Mouse (Mus musculus): ENCODE results near the gene Lif. TPM values are rescaled to one million over a fixed set of nuclear protein-coding genes. Genes with fewer than 3 reads are reported as not detected.

Gene Lif
- polyA plus RNA-seq (2012; rRNA removed) = 0.06 and 0.11 TPM in 2 replicates

DNA sequence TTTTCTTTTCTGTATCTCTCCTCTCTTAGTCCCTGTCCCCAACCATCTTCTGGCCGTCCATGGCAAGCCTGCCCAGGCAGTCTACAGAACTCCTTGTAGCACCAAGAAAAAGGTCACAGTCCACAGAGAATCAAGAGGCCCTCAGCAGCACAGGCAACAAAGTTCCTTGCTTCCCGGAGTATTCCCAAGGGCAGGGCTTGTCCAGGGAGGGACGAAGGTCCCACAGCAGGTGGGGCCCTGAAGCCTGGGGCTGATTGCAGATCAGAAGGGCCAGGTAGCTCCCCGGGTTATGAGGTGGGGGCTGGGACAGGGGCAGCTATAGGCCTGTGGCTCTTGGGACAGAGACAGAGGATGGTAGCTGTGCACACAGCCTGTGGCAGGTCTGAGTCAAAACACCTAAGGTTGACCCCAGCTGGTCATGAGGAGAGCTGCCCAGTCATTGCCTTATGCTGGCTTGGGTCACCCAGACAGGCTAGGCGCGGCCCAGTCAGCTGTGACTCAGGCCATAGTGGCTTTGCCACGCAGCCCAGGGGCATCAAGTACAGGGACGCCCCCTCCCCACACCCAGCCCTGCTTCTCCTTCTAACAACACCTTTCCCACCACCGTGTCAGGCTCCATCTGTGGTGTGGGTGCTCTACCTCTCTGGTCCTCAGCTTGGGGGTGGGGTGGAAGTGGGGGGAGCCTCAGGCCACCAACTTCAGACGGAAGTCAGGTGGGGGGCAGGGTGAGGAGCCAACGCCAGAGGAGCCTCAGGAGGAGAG lies at the start of gene Lif:
Gene Lif, plus strand, starts transcription at position 712 of the 762 bp plus-strand sequence.
- no peak for DNase-seq (ENCODE audit: low read depth)
- TF ChIP-seq CTCF (IDR thresholded peaks at IDR 0.05; ENCODE audit: borderline replicate concordance, extremely low read depth, insufficient read depth, insufficient read length) (no peak), POLR2A (IDR thresholded peaks at IDR 0.05; ENCODE audit: borderline replicate concordance, extremely low read depth, insufficient read depth, insufficient read length, poor library complexity, severe bottlenecking) (no peak)

DNA sequence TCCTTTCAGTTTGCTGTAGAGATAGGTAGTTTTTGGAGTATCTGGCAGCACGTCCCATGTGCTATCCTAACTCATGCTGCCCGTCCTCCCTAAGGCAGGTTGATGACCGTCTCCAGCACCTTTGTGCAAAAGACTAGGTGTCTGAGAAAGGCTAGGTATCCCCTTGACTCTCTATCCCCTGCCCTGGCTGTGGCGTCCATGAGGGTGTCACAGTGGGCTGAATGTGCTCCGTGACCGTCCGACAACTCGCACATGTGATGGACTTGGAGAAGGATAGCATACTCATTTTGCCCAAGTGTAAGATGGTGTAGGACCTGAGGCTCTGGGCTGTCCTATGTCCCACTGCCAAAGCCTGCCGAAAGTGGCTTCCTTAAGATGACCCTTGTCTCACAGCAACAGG lies 49.7 kb upstream of the Lif start:
- no peak for TF ChIP-seq CTCF (IDR thresholded peaks at IDR 0.05; ENCODE audit: borderline replicate concordance, extremely low read depth, insufficient read depth, insufficient read length)
- no peak for TF ChIP-seq POLR2A (IDR thresholded peaks at IDR 0.05; ENCODE audit: borderline replicate concordance, extremely low read depth, insufficient read depth, insufficient read length, poor library complexity, severe bottlenecking)

DNA sequence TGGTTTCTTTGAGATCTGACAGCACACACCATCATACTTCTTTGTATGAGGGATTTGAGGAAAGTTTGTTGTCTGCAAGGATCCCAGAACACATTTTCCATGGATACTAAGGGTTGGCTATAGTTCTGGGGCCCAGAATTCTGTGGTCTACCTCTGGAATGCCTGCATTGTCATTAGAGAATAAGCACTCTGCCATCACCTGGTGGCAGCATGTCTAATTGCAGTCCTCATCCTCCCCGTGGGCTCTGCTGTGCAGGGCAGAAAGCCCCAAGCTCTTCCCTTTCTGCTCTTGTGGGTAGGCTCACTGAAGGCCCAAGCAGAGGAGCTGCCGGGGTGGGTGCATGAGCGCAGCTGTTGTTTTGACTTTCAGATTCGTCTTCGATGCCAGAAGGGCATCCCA lies 47.8 kb upstream of the Lif start:
- TF ChIP-seq CTCF (IDR thresholded peaks at IDR 0.05; ENCODE audit: borderline replicate concordance, extremely low read depth, insufficient read depth, insufficient read length) (peak; percentile 31; the same call in 1 of the 2 replicates), POLR2A (IDR thresholded peaks at IDR 0.05; ENCODE audit: borderline replicate concordance, extremely low read depth, insufficient read depth, insufficient read length, poor library complexity, severe bottlenecking) (no peak)
- DNase-seq (ENCODE audit: low read depth) = no peak

More for the DNA sequence above, 49.7 kb upstream of the Lif start:
- DNase-seq (ENCODE audit: low read depth) = no peak

DNA sequence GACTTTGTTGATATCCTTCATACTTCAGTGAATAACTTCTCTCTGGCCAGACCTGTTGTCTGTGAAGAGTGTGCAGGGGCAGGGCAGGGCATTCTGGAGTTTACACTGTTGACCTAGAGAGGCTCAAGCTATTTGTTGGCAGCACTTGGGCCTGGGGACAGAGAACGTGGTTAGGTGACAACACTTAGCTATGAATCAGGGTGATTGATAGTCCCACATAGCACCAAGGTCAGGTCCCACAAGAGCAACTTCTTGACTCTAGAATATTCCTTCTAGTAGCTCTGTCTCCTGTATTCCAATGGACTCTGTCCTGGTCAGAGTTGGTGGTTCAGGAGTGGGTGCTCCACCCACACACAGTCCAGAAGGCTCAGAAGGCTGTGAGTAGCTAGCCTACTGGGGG lies 46.6 kb upstream of the Lif start:
- TF ChIP-seq CTCF (IDR thresholded peaks at IDR 0.05; ENCODE audit: borderline replicate concordance, extremely low read depth, insufficient read depth, insufficient read length) (no peak), POLR2A (IDR thresholded peaks at IDR 0.05; ENCODE audit: borderline replicate concordance, extremely low read depth, insufficient read depth, insufficient read length, poor library complexity, severe bottlenecking) (no peak)
- no peak for DNase-seq (ENCODE audit: low read depth)

DNA sequence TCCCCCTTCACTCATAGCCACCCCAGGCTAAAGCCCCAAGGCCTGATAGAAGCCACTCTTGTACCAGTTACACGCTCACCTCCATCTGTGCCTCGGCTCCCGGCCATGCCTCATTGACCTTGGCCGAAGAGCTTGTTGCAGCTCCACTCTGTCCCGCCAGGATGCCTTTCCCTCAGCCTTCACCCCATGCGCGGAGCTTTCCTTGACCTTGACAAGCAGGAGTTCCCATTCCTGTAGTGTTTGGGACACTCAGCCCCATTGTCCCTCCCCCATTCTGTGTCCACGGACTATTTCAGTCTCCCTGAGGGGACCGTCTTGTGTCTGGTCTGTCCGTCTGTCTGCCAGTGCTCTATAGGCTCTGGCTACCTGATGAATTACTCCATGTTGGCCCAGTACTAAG lies 44.2 kb upstream of the Lif start:
- no peak for TF ChIP-seq POLR2A (IDR thresholded peaks at IDR 0.05; ENCODE audit: borderline replicate concordance, extremely low read depth, insufficient read depth, insufficient read length, poor library complexity, severe bottlenecking)
- no peak for DNase-seq (ENCODE audit: low read depth)

DNA sequence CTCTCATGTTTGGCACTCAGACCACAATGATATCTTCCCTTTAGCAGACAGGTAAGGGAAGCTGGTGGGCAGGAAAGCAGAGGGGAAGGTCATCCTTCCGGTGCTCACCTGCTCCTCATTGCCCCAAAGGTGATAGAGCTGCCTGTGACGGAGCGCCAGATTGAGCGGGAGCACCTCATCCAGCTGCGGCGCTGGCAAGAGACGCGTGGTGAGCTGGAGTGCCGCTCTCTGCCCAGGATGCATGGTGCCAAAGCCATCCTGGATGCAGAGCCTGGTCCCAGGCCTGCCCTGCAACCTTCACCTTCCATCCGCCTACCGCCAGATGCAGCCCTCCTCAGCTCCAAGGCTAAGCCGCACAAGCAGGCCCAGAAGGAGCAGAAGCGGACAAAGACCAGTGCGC lies 42.8 kb upstream of the Lif start:
- TF ChIP-seq CTCF (IDR thresholded peaks at IDR 0.05; ENCODE audit: borderline replicate concordance, extremely low read depth, insufficient read depth, insufficient read length) (no peak), POLR2A (IDR thresholded peaks at IDR 0.05; ENCODE audit: borderline replicate concordance, extremely low read depth, insufficient read depth, insufficient read length, poor library complexity, severe bottlenecking) (no peak)
- DNase-seq (ENCODE audit: low read depth) = no peak

DNA sequence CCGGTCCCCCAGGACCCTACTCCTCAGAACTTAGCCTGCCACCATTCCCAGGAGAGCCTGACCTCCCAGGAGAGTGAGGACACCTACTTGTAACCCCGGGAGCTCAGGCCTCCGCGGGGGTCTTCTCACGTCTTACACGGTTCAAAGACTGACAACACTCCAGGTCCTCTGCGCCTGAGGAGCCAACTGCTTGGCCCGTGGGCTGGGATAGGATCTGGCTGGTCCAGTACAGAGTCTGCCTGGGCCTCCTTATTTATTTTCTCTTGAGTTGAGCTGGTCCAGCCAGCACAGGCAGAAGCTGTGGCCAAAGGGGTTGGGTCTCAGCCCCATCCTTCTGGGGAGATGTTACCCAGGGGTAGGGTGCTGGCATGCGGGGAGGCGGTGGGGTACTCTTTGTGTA lies 42.3 kb upstream of the Lif start:
- DNase-seq (ENCODE audit: low read depth) = no peak
- TF ChIP-seq POLR2A (IDR thresholded peaks at IDR 0.05; ENCODE audit: borderline replicate concordance, extremely low read depth, insufficient read depth, insufficient read length, poor library complexity, severe bottlenecking) (no peak), CTCF (IDR thresholded peaks at IDR 0.05; ENCODE audit: borderline replicate concordance, extremely low read depth, insufficient read depth, insufficient read length) (no peak)

DNA sequence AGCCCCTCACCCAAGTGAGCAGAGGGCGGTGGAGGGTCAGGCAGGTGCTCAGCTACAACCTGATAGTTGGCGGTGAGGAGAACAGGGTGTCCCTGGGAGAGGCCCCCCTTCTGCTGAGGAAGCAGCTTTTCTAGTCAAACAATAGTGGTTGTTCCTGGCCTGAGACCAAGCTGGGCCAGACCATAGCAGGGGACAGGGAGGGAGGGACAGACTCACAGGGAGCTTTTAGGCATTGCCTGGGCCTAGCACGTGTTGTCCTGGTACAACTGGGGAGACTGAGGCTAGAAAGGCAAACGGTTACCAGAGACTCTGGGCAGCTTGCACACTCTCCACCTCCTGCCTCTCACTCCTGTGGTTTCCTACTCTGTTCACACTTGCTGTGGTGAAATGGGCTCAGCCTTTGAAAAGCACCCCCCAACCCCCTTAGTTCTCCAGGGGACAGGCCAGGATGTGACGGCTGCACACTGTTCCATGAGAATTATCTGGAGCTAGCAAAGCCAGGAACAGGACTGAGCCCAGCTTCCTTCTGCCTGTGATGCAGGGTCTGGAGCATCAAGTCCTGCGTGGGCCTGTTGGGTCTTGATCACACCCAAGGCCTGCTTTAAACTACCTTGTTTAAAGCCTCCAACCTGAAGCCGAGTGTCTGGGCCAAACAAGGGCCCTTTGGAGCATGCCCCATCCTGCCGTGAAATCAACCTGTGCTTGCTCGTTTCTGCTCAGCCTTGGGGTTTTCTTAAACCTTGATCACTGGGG lies 40.9 kb upstream of the Lif start:
- TF ChIP-seq CTCF (IDR thresholded peaks at IDR 0.05; ENCODE audit: borderline replicate concordance, extremely low read depth, insufficient read depth, insufficient read length) = no peak
- no peak for TF ChIP-seq POLR2A (IDR thresholded peaks at IDR 0.05; ENCODE audit: borderline replicate concordance, extremely low read depth, insufficient read depth, insufficient read length, poor library complexity, severe bottlenecking)
- DNase-seq (ENCODE audit: low read depth) = no peak

DNA sequence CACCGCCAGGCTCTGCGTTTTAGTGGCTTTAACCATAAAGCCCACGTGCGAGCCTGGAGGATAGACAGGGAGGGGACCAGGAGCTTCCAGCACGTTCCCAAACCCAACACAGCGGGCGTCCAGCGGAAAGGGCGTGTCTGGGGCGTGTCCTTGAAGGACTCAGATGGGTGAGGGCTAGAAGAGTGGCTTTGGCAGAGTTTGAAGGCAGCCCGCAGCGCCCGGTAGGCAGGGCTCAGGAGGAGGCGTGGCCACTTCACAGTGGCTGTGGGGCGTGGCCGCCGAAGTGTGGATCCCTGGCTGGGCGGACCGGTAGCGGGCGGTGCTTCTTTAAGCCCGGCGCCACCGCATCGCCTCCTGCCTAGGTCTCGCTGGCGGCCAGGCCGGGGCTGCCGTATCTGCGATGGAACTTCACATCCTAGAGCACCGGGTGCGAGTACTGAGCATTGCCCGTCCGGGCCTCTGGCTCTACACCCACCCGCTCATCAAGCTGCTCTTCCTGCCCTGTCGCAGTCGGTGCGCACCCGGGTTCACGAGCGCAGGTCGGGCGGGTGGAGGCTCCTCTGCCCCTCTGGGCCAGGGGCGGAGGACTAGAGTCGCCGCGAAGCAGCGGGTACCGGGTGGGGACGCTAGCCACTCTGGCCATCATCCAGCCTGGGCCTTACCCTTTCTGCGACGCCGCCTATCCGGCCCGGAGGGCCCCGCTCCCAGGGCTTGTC lies 39.3 kb upstream of the Lif start, which contains the start of gene Castor1:
Gene Castor1, plus strand, starts transcription at position 312 of the 716 bp plus-strand sequence.
- DNase-seq (ENCODE audit: low read depth) = peak; percentile 86
- TF ChIP-seq CTCF (IDR thresholded peaks at IDR 0.05; ENCODE audit: borderline replicate concordance, extremely low read depth, insufficient read depth, insufficient read length) (no peak), POLR2A (IDR thresholded peaks at IDR 0.05; ENCODE audit: borderline replicate concordance, extremely low read depth, insufficient read depth, insufficient read length, poor library complexity, severe bottlenecking) (no peak)

DNA sequence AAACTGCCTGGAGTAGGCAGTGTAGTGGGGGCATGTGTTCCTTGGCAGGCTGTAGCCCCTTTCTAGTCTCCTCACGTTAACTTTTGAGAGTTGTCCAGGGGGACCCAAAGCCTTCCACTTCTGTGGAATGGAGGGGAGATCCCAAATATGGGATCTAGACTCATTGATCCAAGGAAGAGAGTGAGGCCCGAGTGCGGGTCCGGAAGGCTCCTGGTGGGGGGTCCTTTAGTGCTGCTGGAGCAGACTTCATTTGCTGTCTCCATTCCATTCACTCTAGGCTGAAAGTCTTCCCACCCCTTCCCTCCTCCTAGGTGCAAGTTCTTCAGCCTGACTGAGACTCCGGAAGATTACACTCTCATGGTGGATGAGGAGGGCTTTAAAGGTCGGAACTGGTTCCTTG lies 38.7 kb upstream of the Lif start:
- TF ChIP-seq CTCF (IDR thresholded peaks at IDR 0.05; ENCODE audit: borderline replicate concordance, extremely low read depth, insufficient read depth, insufficient read length) (no peak), POLR2A (IDR thresholded peaks at IDR 0.05; ENCODE audit: borderline replicate concordance, extremely low read depth, insufficient read depth, insufficient read length, poor library complexity, severe bottlenecking) (no peak)
- no peak for DNase-seq (ENCODE audit: low read depth)

DNA sequence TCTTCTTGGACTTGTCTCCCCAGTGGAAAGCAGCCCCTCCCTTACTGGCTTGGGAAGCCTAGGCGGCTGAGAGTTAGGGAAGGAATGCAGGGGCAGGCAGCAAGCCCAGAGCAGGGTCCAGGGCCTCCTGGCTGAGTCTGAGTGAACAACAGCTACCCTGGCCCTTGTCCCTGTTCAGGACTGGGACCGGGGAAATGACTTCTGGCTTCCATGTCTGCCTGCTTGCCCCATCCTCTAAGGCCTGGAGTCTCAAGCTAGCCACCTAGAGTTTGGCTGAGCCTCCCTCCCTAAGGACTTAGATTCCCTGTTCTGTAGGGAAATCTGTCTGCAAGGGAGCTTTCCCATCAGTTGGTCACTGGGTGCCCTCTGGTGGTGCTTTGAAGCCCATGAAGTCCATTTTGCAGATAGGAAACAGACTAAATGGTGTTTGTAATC lies 38.0 kb upstream of the Lif start:
- peak; percentile 86 for DNase-seq (ENCODE audit: low read depth)
- TF ChIP-seq POLR2A (IDR thresholded peaks at IDR 0.05; ENCODE audit: borderline replicate concordance, extremely low read depth, insufficient read depth, insufficient read length, poor library complexity, severe bottlenecking) (no peak), CTCF (IDR thresholded peaks at IDR 0.05; ENCODE audit: borderline replicate concordance, extremely low read depth, insufficient read depth, insufficient read length) (peak; percentile 71; the same call in 1 of the 2 replicates)

Data from brain, embryonic 14.5 days (tissue).